Mouse (Mus musculus) lung, adult 2 months (tissue): ENCODE data around the gene Ccdc141. TPM values are rescaled to one million over a fixed set of nuclear protein-coding genes. Genes with fewer than 3 reads are reported as not detected.

ENCODE experiments used
- DNase-seq: peaks from one replicate; pipeline ENCODE4 v3.0.0; 2022
- H3K4me1 ChIP-seq: fragments of 200-500 bp; 2 replicates; pipeline ENCODE4 v1.6.1; 2011; ENCODE audit warnings: low read length; ENCODE audit not compliant: control insufficient read depth, insufficient read depth
- H3K4me3 ChIP-seq: fragments of 200-500 bp; replicated peaks from 2 replicates; pipeline ENCODE3; 2011; ENCODE audit warnings: low read depth, mild to moderate bottlenecking, control low read depth, low read length; ENCODE audit errors: extremely low read depth
- CTCF ChIP-seq: fragments of 200-500 bp; IDR thresholded peaks from 2 replicates; pipeline ENCODE4 v1.5.1; 2011; ENCODE audit warnings: mild to moderate bottlenecking, low read length, control low read depth; ENCODE audit not compliant: insufficient read depth
- POLR2A ChIP-seq: fragments of 200-500 bp; IDR thresholded peaks from 2 replicates; pipeline ENCODE4 v1.6.1; 2011; ENCODE audit warnings: low read depth, mild to moderate bottlenecking, control low read depth, low read length, borderline replicate concordance; ENCODE audit errors: extremely low read depth
- WGBS: fragments of 180-500 bp; shearing (Covaris S2); methylation state at CpG from one replicate; pipeline ENCODE4 v1.1.7; 2018; 5-methylcytosine and 5-hydroxymethylcytosine counted together
- polyA plus RNA-seq: library from polyadenylated mRNA; depleted of rRNA; stranded (reverse); fragments of >200 nt; gene quantifications from 2 replicates; pipeline ENCODE4 v1.2.3, GENCODE M21; 2012

Ccdc141 gene
- polyA plus RNA-seq, 1 experiment = 19.8 TPM

- TF ChIP-seq CTCF = no peak
- no peak for TF ChIP-seq POLR2A
- DNase-seq = no peak
- 95% methylated on average over 3 of the region's 3 CpGs for WGBS
- H3K4me1 ChIP-seq = no peaks in the 10 kb centered on the region
- no peak overlapping the region for H3K4me3 ChIP-seq
Observed at GRCm38 (mm10) chr2:77191811-77192210, 21.4 kb upstream of the Ccdc141 start.

GRCm38 (mm10) chr2:77190891-77191290 lies 20.5 kb upstream of the Ccdc141 start:
- DNase-seq = no peak
- Histone ChIP-seq H3K4me1 (no peaks in the 10 kb centered on the region), H3K4me3 (no peak overlapping the region)
- 94% methylated on average over 7 of the region's 7 CpGs for WGBS
- TF ChIP-seq CTCF (no peak), POLR2A (no peak)

- 87% methylated on average over 3 of the region's 3 CpGs for WGBS
Observed at GRCm38 (mm10) chr2:77190301-77190700, 19.9 kb upstream of the Ccdc141 start.

GRCm38 (mm10) chr2:77189671-77190070 lies 19.2 kb upstream of the Ccdc141 start:
- Histone ChIP-seq H3K4me1 (no peaks in the 10 kb centered on the region), H3K4me3 (no peak overlapping the region)
- WGBS = 92% methylated on average over 7 of the region's 7 CpGs
- DNase-seq = no peak
- TF ChIP-seq CTCF (no peak), POLR2A (no peak)

More at GRCm38 (mm10) chr2:77190301-77190700, 19.9 kb upstream of the Ccdc141 start:
- no peak for TF ChIP-seq CTCF
- TF ChIP-seq POLR2A = no peak
- no peaks in the 10 kb centered on the region for H3K4me1 ChIP-seq
- no peak for DNase-seq
- H3K4me3 ChIP-seq = no peak overlapping the region

GRCm38 (mm10) chr2:77187501-77187900 lies 17.1 kb upstream of the Ccdc141 start:
- DNase-seq = no peak
- TF ChIP-seq CTCF (no peak), POLR2A (no peak)
- WGBS = 94% methylated on average over 3 of the region's 3 CpGs
- Histone ChIP-seq H3K4me1 (no peaks in the 10 kb centered on the region), H3K4me3 (no peak overlapping the region)

GRCm38 (mm10) chr2:77186912-77187311 lies 16.5 kb upstream of the Ccdc141 start:
- 80% methylated on average over 8 of the region's 8 CpGs for WGBS
- no peak for DNase-seq
- no peak overlapping the region for H3K4me3 ChIP-seq
- H3K4me1 ChIP-seq = no peaks in the 10 kb centered on the region
- TF ChIP-seq CTCF = no peak
- TF ChIP-seq POLR2A = no peak

- TF ChIP-seq POLR2A (no peak), CTCF (no peak)
Observed at GRCm38 (mm10) chr2:77184049-77184571, 13.7 kb upstream of the Ccdc141 start.

GRCm38 (mm10) chr2:77183646-77184045 lies 13.2 kb upstream of the Ccdc141 start:
- Histone ChIP-seq H3K4me1 (no peaks in the 10 kb centered on the region), H3K4me3 (no peak overlapping the region)
- TF ChIP-seq CTCF = no peak
- 78% methylated on average over 2 of the region's 2 CpGs for WGBS
- no peak for DNase-seq

More at GRCm38 (mm10) chr2:77184049-77184571, 13.7 kb upstream of the Ccdc141 start:
- no peaks in the 10 kb centered on the region for H3K4me1 ChIP-seq
- WGBS = 48% methylated on average over 8 of the region's 8 CpGs
- DNase-seq = no peak
- no peak overlapping the region for H3K4me3 ChIP-seq

- TF ChIP-seq POLR2A = no peak
- no peak for TF ChIP-seq CTCF
- no peaks in the 10 kb centered on the region for H3K4me1 ChIP-seq
- H3K4me3 ChIP-seq = no peak overlapping the region
- no peak for DNase-seq
- WGBS = 75% methylated on average over 6 of the region's 6 CpGs
Observed at GRCm38 (mm10) chr2:77182996-77183380, 12.6 kb upstream of the Ccdc141 start.

GRCm38 (mm10) chr2:77182271-77182995 lies 12.0 kb upstream of the Ccdc141 start:
- Histone ChIP-seq H3K4me3 (no peak overlapping the region), H3K4me1 (no peaks in the 10 kb centered on the region)
- TF ChIP-seq POLR2A = no peak
- no peak for TF ChIP-seq CTCF
- DNase-seq = no peak
- WGBS = 57% methylated on average over 4 of the region's 4 CpGs

GRCm38 (mm10) chr2:77177472-77177871 lies 7.0 kb upstream of the Ccdc141 start:
- TF ChIP-seq POLR2A (no peak), CTCF (no peak)
- WGBS = 75% methylated on average over 2 of the region's 2 CpGs
- Histone ChIP-seq H3K4me1 (peaks cover 9% of the 10 kb centered on the region), H3K4me3 (no peak overlapping the region)
- DNase-seq = no peak
